Comparison of ENCODE assay signal across 1 mouse cellular context in genomic region chr2:36216953-36217573, GRCm38 (mm10).
TF ChIP-seq lines count a peak whose summit lies in the region.

No protein-coding gene starts in this region.

TF ChIP-seq in CH12.LX, 34 proteins besides CTCF, POLR2A, EP300 and RAD21 (continued from another document):
- no peak for TF ChIP-seq POLR2AphosphoS2 (IDR thresholded peaks at IDR 0.05; ENCODE audit: low read depth, low read length)
- peak; percentile 89 for TF ChIP-seq IRF4 (IDR thresholded peaks at IDR 0.05; ENCODE audit: low read depth, low read length)
- TF ChIP-seq PAX5 (IDR thresholded peaks at IDR 0.05; ENCODE audit: low read length) = no peak
- no peak for TF ChIP-seq ZNF384 (IDR thresholded peaks at IDR 0.05; ENCODE audit: low read depth, low read length)
- no peak for TF ChIP-seq MXI1 (IDR thresholded peaks at IDR 0.05; ENCODE audit: low read depth, low read length)
- TF ChIP-seq GABPA (IDR thresholded peaks at IDR 0.05; ENCODE audit: insufficient replicate concordance, low read depth, low read length) = no peak
- 0 out of 2 replicates have a peak, but pooled peaks have one; percentile 32 for TF ChIP-seq UBTF (IDR thresholded peaks at IDR 0.05; ENCODE audit: low read depth, low read length)
- TF ChIP-seq ELF1 (IDR thresholded peaks at IDR 0.05; ENCODE audit: low read depth, low read length) = 0 out of 2 replicates have a peak, but pooled peaks have one; percentile 14
